Mouse (Mus musculus) forebrain, embryonic 11.5 days (tissue): ENCODE measurements at regions not wholly inside any gene's neighbourhood (a gene's known extent, or its start where the extent isn't known, plus 50 kb on each side); places are given as distances from the start of the nearest gene placed in this dataset.
A peak's percentile ranks its signal among the peaks of the same experiment; 100 is the strongest.

ENCODE experiments used
- ATAC-seq: fragments of 200-750 bp; cut with Nextera tagmentation; replicated peaks from 2 replicates; pipeline ENCODE4 v1.8.0; 2017; ENCODE audit warnings: moderate TSS enrichment; ENCODE audit not compliant: low FRiP score
- DNase-seq: peaks from one replicate; pipeline ENCODE4 v3.0.0-alpha.2; 2017; ENCODE audit warnings: low spot score
- H3K27ac ChIP-seq: fragments of 300-500 bp; sonication (generic); 2 replicates; pipeline ENCODE4 v1.5.1; 2014; ENCODE audit warnings: low read depth, low read length
- H3K27me3 ChIP-seq: fragments of 300-500 bp; sonication (generic); 2 replicates; pipeline ENCODE4 v1.6.1; 2014; ENCODE audit warnings: mild to moderate bottlenecking, low read length, mixed read lengths; ENCODE audit not compliant: control insufficient read depth, insufficient read depth
- H3K36me3 ChIP-seq: fragments of 300-500 bp; sonication (generic); 2 replicates; pipeline ENCODE4 v1.6.1; 2014; ENCODE audit warnings: mild to moderate bottlenecking, low read length, moderate library complexity, mixed read lengths; ENCODE audit not compliant: control insufficient read depth, insufficient read depth
- H3K4me1 ChIP-seq: fragments of 300-500 bp; sonication (generic); replicated peaks from 2 replicates; pipeline ENCODE4 v1.6.1; 2014; ENCODE audit warnings: low read length, mixed read lengths; ENCODE audit not compliant: control insufficient read depth, insufficient read depth
- H3K4me2 ChIP-seq: fragments of 300-500 bp; sonication (generic); 2 replicates; pipeline ENCODE4 v1.6.1; 2014; ENCODE audit warnings: low read depth, mild to moderate bottlenecking, low read length, moderate library complexity, mixed read lengths; ENCODE audit not compliant: severe bottlenecking
- H3K4me3 ChIP-seq: fragments of 300-500 bp; sonication (generic); 2 replicates; pipeline ENCODE4 v1.5.1; 2014; ENCODE audit warnings: low read depth, low read length
- H3K9ac ChIP-seq: fragments of 300-500 bp; sonication (generic); 2 replicates; pipeline ENCODE4 v1.6.1; 2014; ENCODE audit warnings: low read length
- H3K9me3 ChIP-seq: fragments of 300-500 bp; sonication (generic); 2 replicates; pipeline ENCODE4 v1.6.1; 2016; ENCODE audit warnings: low read length, mixed read lengths; ENCODE audit not compliant: control insufficient read depth
- WGBS: fragments of 180-500 bp; shearing (Covaris S2); extraction: QIAGEN DNeasy Blood & Tissue Kit; methylation state at CpG from one replicate; pipeline ENCODE4 v1.1.7; 2014; 5-methylcytosine and 5-hydroxymethylcytosine counted together

GRCm38 (mm10) chr13:101487621-101488020 lies 280.4 kb downstream of the Pik3r1 start:
- H3K36me3 ChIP-seq, result no peaks in the 10 kb centered on the region
- no peak overlapping the region for H3K9ac ChIP-seq
- DNase-seq (no peak), ATAC-seq (no peak)
- H3K4me3 ChIP-seq, result no peak overlapping the region
- no peaks in the 10 kb centered on the region for H3K4me1 ChIP-seq
- H3K27me3 ChIP-seq, result no peaks in the 10 kb centered on the region
- WGBS, result 98% methylated on average over 2 of the region's 2 CpGs
- H3K4me2 ChIP-seq, result no peak overlapping the region
- no peaks in the 10 kb centered on the region for H3K9me3 ChIP-seq
- no peak overlapping the region for H3K27ac ChIP-seq

GRCm38 (mm10) chr13:101485823-101486222 lies 282.2 kb downstream of the Pik3r1 start:
- Histone ChIP-seq H3K27me3 (no peaks in the 10 kb centered on the region), H3K4me3 (no peak overlapping the region), H3K27ac (no peak overlapping the region), H3K36me3 (no peaks in the 10 kb centered on the region), H3K4me2 (no peak overlapping the region), H3K9me3 (no peaks in the 10 kb centered on the region), H3K4me1 (no peaks in the 10 kb centered on the region), H3K9ac (no peak overlapping the region)
- no peak for ATAC-seq
- WGBS, result 91% methylated on average over 7 of the region's 7 CpGs
- no peak for DNase-seq

DNA sequence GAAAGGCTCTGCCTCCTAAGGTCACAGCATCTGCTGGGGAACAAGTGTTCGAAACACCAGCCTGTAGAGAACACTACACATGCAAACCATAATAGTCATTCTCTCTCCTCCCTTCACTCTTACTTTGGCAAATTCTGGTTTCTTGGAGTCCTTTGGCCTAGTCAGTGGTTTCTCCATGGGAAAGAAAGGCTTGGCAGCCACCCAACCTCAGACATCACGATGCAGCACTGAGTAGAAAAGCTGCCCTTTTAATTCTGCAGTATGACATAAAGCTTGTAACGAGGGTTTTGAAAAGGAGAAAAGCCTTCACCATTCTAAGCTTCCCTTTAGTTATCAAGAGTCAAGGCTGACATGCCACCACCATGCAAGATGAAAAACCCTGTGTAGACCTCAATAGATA lies 284.2 kb downstream of the Pik3r1 start:
- Histone ChIP-seq H3K9ac (no peak overlapping the region), H3K4me3 (no peak overlapping the region), H3K4me1 (no peaks in the 10 kb centered on the region), H3K27me3 (no peaks in the 10 kb centered on the region), H3K9me3 (no peaks in the 10 kb centered on the region), H3K27ac (no peak overlapping the region), H3K36me3 (no peaks in the 10 kb centered on the region), H3K4me2 (no peak overlapping the region)
- no peak for ATAC-seq
- DNase-seq, result no peak
- 61% methylated on average over 3 of the region's 3 CpGs for WGBS

GRCm38 (mm10) chr13:101481551-101482184 lies 286.3 kb downstream of the Pik3r1 start:
- ATAC-seq, result no peak

GRCm38 (mm10) chr13:101479297-101479652 lies 288.7 kb downstream of the Pik3r1 start:
- H3K36me3 ChIP-seq, result no peaks in the 10 kb centered on the region
- no peaks in the 10 kb centered on the region for H3K4me1 ChIP-seq
- no peak overlapping the region for H3K27ac ChIP-seq
- no peak overlapping the region for H3K9ac ChIP-seq
- 88% methylated on average over 2 of the region's 2 CpGs for WGBS
- H3K4me2 ChIP-seq, result no peak overlapping the region
- ATAC-seq, result no peak
- H3K27me3 ChIP-seq, result no peaks in the 10 kb centered on the region
- no peak for DNase-seq
- no peak overlapping the region for H3K4me3 ChIP-seq
- H3K9me3 ChIP-seq, result no peaks in the 10 kb centered on the region

More at GRCm38 (mm10) chr13:101481551-101482184, 286.3 kb downstream of the Pik3r1 start:
- H3K9ac ChIP-seq, result no peak overlapping the region
- no peaks in the 10 kb centered on the region for H3K9me3 ChIP-seq
- H3K4me1 ChIP-seq, result no peaks in the 10 kb centered on the region
- no peak overlapping the region for H3K27ac ChIP-seq
- no peak for DNase-seq
- no peaks in the 10 kb centered on the region for H3K36me3 ChIP-seq
- no peak overlapping the region for H3K4me3 ChIP-seq
- H3K27me3 ChIP-seq, result no peaks in the 10 kb centered on the region
- WGBS, result 90% methylated on average over 6 of the region's 6 CpGs
- H3K4me2 ChIP-seq, result no peak overlapping the region

DNA sequence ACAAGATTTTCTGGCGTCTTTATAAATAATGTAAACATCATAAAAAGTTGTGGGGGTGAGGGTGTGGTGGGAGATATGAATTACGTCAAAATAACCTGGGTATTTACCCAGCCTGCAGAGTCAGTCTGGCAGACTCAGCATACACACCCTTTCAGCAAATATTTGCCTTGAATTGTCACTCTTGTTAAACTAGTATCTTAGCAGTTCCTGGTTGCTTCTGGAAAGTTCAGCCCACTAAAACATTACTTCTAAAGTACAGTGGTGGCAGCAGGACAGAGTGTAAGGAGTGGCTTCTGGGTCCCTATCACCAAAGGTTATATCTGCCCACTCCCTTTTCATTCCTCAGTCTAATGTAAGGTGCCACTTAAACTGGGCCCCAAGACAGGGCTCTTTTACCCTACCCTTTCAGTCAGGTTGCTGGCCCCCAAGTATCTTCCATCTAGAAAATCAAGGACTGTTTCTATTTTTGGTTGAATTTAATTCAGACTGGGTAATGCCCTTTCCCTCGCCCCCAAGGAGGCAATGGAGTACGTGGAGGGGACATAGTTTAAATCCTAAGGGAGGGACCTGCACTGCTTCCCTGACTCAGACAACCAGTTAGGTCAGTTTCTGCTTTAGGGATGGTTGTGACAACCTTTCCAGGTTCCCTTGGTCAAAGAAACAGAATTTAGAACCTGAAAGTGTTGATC lies 289.3 kb downstream of the Pik3r1 start:
- no peak overlapping the region for H3K27ac ChIP-seq
- no peaks in the 10 kb centered on the region for H3K4me1 ChIP-seq
- DNase-seq (no peak), ATAC-seq (no peak)
- no peaks in the 10 kb centered on the region for H3K9me3 ChIP-seq
- H3K4me2 ChIP-seq, result no peak overlapping the region
- H3K9ac ChIP-seq, result no peak overlapping the region
- no peaks in the 10 kb centered on the region for H3K27me3 ChIP-seq
- no peak overlapping the region for H3K4me3 ChIP-seq
- no peaks in the 10 kb centered on the region for H3K36me3 ChIP-seq
- WGBS, result 74% methylated on average over 4 of the region's 4 CpGs

DNA sequence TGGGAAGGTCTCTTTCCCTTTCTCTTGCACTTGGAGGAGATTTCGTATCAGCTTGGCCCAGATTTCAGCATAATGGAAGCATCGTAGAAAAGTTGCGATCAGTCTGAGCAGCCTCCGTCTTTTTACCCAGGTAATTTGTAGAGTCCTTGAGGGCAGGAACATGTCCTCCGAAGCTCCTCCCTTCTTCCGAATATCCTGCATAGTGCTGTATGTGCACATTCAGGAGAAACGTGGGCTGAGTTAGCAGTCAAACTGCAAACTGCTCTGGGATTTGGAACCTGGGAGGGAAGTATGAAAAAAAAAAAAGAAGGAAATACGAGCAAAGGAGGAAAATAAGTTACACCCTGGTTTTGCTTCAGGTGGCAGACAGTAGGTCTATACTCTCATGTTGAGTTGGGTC lies 294.7 kb downstream of the Pik3r1 start:
- Histone ChIP-seq H3K36me3 (no peaks in the 10 kb centered on the region), H3K4me1 (no peaks in the 10 kb centered on the region), H3K27ac (no peak overlapping the region), H3K4me3 (no peak overlapping the region), H3K27me3 (no peaks in the 10 kb centered on the region), H3K9me3 (no peaks in the 10 kb centered on the region), H3K4me2 (no peak overlapping the region), H3K9ac (no peak overlapping the region)
- 90% methylated on average over 8 of the region's 8 CpGs for WGBS
- no peak for ATAC-seq
- no peak for DNase-seq

DNA sequence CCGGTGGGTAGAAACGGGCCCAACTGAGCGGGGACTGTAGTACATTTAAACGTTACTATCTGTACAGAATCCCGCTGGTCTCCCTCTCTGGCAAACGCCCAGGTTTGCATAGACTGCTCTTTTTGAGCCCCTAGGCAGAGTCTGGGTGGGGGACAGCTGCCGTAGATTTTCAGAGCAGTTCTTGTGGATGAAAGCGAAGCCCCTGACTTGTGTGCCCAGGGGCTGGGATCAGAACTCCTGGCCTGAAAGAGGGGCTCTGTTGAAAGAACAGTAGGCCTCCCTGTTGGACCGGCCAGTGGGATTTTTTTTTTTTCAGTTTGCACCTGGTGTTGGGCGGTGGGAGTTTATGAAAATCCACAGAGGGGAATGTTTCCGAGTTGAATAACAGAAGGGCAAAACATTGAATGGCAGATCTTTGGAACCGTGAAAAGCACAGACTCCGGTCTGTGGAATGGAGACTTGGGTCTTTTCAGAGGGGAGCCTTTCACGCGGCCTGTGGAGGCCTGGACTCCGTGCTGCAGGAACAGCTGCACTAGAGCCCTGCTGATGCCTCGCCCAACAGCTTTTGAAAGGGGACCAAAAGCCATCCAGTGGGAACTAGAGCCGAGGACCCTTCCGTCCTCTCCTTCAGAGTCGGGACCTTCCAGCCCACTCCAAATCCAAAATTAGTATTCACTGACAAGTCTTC lies 297.3 kb downstream of the Pik3r1 start:
- H3K36me3 ChIP-seq, result no peaks in the 10 kb centered on the region
- no peak overlapping the region for H3K9ac ChIP-seq
- H3K4me2 ChIP-seq, result no peak overlapping the region
- H3K4me3 ChIP-seq, result no peak overlapping the region
- no peaks in the 10 kb centered on the region for H3K4me1 ChIP-seq
- H3K9me3 ChIP-seq, result no peaks in the 10 kb centered on the region
- H3K27ac ChIP-seq, result no peak overlapping the region
- no peaks in the 10 kb centered on the region for H3K27me3 ChIP-seq
- DNase-seq, result peak; percentile 50
- WGBS, result 76% methylated on average over 20 of the region's 20 CpGs
- no peak for ATAC-seq
